Comparison of ENCODE assay signal across 8 mouse cellular contexts in genomic region chr6:83582938-83583270, GRCm38 (mm10). TPM values are rescaled to one million over a fixed set of nuclear protein-coding genes. Genes with fewer than 3 reads are reported as not detected.
A peak's percentile ranks its signal among the peaks of the same experiment; 100 is the strongest.
DNase-seq lines count a peak whose midpoint lies in the region; ATAC-seq lines count a peak whose summit lies in the region.

No protein-coding gene starts in this region.

- no peak overlapping the region for H3K4me2 ChIP-seq in liver, embryonic 11.5 days
- H3K4me2 ChIP-seq in embryonic facial prominence, embryonic 13.5 days = peak overlapping the region; percentile 31

- no peak overlapping the region for H3K27ac ChIP-seq in liver, embryonic 11.5 days (ENCODE audit: low read depth, low read length)
- H3K27ac ChIP-seq in embryonic facial prominence, embryonic 13.5 days = no peak overlapping the region
- no peak overlapping the region for H3K27ac ChIP-seq in hindbrain, embryonic 10.5 days

- H3K9ac ChIP-seq in liver, embryonic 11.5 days (ENCODE audit: low read depth, low read length) = no peak overlapping the region
- H3K9ac ChIP-seq in embryonic facial prominence, embryonic 13.5 days = no peak overlapping the region

- peak; percentile 28 for DNase-seq in liver
- DNase-seq in liver, embryonic 11.5 days (ENCODE audit: low spot score) = no peak
- peak; percentile 40 for DNase-seq in T-cell, adult 2 months (ENCODE audit: low spot score)
- peak; percentile 52 for DNase-seq in hindbrain, embryonic 10.5 days (ENCODE audit: low spot score)
- peak; percentile 26 for DNase-seq in left cerebral cortex, postnatal 4 days
- peak; percentile 48 for DNase-seq in neural tube, embryonic 10.5 days (ENCODE audit: extremely low spot score, low spot score)
- no peak for DNase-seq in yolk sac, embryonic 10.5 days (ENCODE audit: low spot score)

- no peaks in the 10 kb centered on the region for H3K9me3 ChIP-seq in liver, embryonic 11.5 days (ENCODE audit: control insufficient read depth, low read length)
- no peaks in the 10 kb centered on the region for H3K9me3 ChIP-seq in embryonic facial prominence, embryonic 13.5 days
- H3K9me3 ChIP-seq in hindbrain, embryonic 10.5 days = no peaks in the 10 kb centered on the region

- 2% methylated on average over 6 of the region's 6 CpGs for WGBS in liver, embryonic 11.5 days
- WGBS in embryonic facial prominence, embryonic 13.5 days = 2% methylated on average over 6 of the region's 6 CpGs
- WGBS in hindbrain, embryonic 10.5 days = 2% methylated on average over 6 of the region's 6 CpGs

- no peak overlapping the region for H3K4me3 ChIP-seq in liver, embryonic 11.5 days (ENCODE audit: low read depth, low read length)
- no peak overlapping the region for H3K4me3 ChIP-seq in embryonic facial prominence, embryonic 13.5 days
- peak overlapping the region; percentile 7 for H3K4me3 ChIP-seq in hindbrain, embryonic 10.5 days

- H3K36me3 ChIP-seq in liver, embryonic 11.5 days (ENCODE audit: control insufficient read depth, insufficient read depth, low read length) = no peaks in the 10 kb centered on the region
- no peaks in the 10 kb centered on the region for H3K36me3 ChIP-seq in embryonic facial prominence, embryonic 13.5 days
- H3K36me3 ChIP-seq in hindbrain, embryonic 10.5 days = no peaks in the 10 kb centered on the region

- no peak for ATAC-seq in liver, embryonic 11.5 days (replicated peaks; ENCODE audit: low FRiP score)
- ATAC-seq in embryonic facial prominence, embryonic 13.5 days (ENCODE audit: insufficient number of reproducible peaks, insufficient read depth, low FRiP score, low TSS enrichment, low read depth) = no peak

- no peaks in the 10 kb centered on the region for H3K4me1 ChIP-seq in liver, embryonic 11.5 days (replicated peaks; ENCODE audit: control insufficient read depth, insufficient read depth, low read length)
- H3K4me1 ChIP-seq in embryonic facial prominence, embryonic 13.5 days = 0 out of 2 replicates have a peak, but pooled peaks cover 5% of the 10 kb centered on the region
- H3K4me1 ChIP-seq in hindbrain, embryonic 10.5 days (replicated peaks) = peaks cover 5% of the 10 kb centered on the region; the same call in 1 of the 2 replicates

- H3K27me3 ChIP-seq in liver, embryonic 11.5 days (replicated peaks; ENCODE audit: control insufficient read depth, insufficient read depth, low read length) = peaks cover 12% of the 10 kb centered on the region
- H3K27me3 ChIP-seq in embryonic facial prominence, embryonic 13.5 days = peaks cover 32% of the 10 kb centered on the region
- H3K27me3 ChIP-seq in hindbrain, embryonic 10.5 days (ENCODE audit: insufficient read depth, poor library complexity, severe bottlenecking) = peaks cover 27% of the 10 kb centered on the region

- intact Hi-C loops in left cerebral cortex, postnatal 4 days (cut with DNase I) = no loop called here

RNA-seq across cellular contexts. Expression of gene Stambp, which starts 10.4 kb away (rescaled TPM):
- polyA plus RNA-seq in liver, embryonic 11.5 days (2014; fragmentation: Nextera tagmentation; extraction: Ambion mirVana) = 21.2 TPM in 2 replicates
- 23.0 and 26.3 TPM in 2 replicates for polyA plus RNA-seq in embryonic facial prominence, embryonic 13.5 days (2015; fragmentation: Nextera tagmentation; extraction: Ambion mirVana)
- polyA plus RNA-seq in hindbrain, embryonic 10.5 days (2016; fragmentation: Nextera tagmentation; extraction: Ambion mirVana) = 17.5 and 24.3 TPM in 2 replicates
- 10 to 100 TPM; 48.5 to 51.1 TPM for total RNA-seq in left cerebral cortex, postnatal 4 days (2021)

RNA-seq across cellular contexts. Expression of gene Actg2, which starts 46.8 kb away (rescaled TPM):
- polyA plus RNA-seq in liver, embryonic 11.5 days (2014; fragmentation: Nextera tagmentation; extraction: Ambion mirVana) = 7.6 and 9.1 TPM in 2 replicates
- polyA plus RNA-seq in embryonic facial prominence, embryonic 13.5 days (2015; fragmentation: Nextera tagmentation; extraction: Ambion mirVana) = 3.5 and 4.1 TPM in 2 replicates
- 0.92 and 2.1 TPM in 2 replicates for polyA plus RNA-seq in hindbrain, embryonic 10.5 days (2016; fragmentation: Nextera tagmentation; extraction: Ambion mirVana)
- total RNA-seq in left cerebral cortex, postnatal 4 days (2021) = under 1 TPM in 1 of 2 experiments, not detected in 1; 0.56 TPM

Comparison
In these comparisons a context has a peak if more than half of its experiments do, and no peak if none do; other contexts are left out.
1. DNase-seq: peak in liver (single experiment), T-cell, adult 2 months (single experiment), hindbrain, embryonic 10.5 days (single experiment), left cerebral cortex, postnatal 4 days (single experiment) and neural tube, embryonic 10.5 days (single experiment); none in liver, embryonic 11.5 days (single experiment) and yolk sac, embryonic 10.5 days (single experiment).